Mouse (Mus musculus) neutrophil, adult 5-6 weeks (primary cell): Measurements from ENCODE around the gene Cntn1. TPM values are rescaled to one million over a fixed set of nuclear protein-coding genes. Genes with fewer than 3 reads are reported as not detected.
A peak's percentile ranks its signal among the peaks of the same experiment; 100 is the strongest.

Experiments
- ATAC-seq: fragments of 151-379, 151-347 bp; 2 replicates; pipeline ENCODE4 v1.8.0; 2017; ENCODE audit warnings: mild to moderate bottlenecking, moderate TSS enrichment; ENCODE audit not compliant: insufficient number of reproducible peaks, poor library complexity, low FRiP score, severe bottlenecking; ENCODE audit errors: extremely low read depth
- total RNA-seq: library from RNA; stranded (forward); fragments of 200-1000 nt; gene quantifications from 2 replicates; pipeline ENCODE4 v1.2.3, GENCODE M21; 2017

Cntn1 gene
- total RNA-seq, 1 experiment from 2014 or later: 0.23 TPM

- no peak for ATAC-seq
Observed at GRCm38 (mm10) chr15:92221446-92221845, 170.5 kb downstream of the Cntn1 start.

DNA sequence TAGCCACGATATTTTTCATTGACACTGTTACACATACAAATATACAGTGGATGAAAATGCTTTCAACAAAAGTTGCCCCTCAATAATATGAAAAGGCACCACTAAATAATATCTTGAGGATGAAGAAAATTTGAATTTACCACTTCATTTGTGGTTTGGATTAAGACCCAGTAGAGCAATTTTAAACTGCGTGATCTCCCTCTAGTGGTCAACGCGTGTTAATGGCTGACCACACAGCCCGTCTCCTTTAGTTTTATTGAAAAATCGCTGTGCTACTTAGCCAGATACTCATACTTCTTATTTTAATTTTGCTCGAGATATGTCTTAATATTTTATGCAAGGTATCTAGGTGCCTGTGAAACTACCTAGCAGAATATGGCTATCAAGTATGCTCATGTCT, 180.4 kb downstream of the Cntn1 start:
- no peak for ATAC-seq

GRCm38 (mm10) chr15:92235836-92236235, 184.9 kb downstream of the Cntn1 start:
- no peak for ATAC-seq

GRCm38 (mm10) chr15:92264980-92265707, 214.2 kb downstream of the Cntn1 start:
- ATAC-seq: no peak

DNA sequence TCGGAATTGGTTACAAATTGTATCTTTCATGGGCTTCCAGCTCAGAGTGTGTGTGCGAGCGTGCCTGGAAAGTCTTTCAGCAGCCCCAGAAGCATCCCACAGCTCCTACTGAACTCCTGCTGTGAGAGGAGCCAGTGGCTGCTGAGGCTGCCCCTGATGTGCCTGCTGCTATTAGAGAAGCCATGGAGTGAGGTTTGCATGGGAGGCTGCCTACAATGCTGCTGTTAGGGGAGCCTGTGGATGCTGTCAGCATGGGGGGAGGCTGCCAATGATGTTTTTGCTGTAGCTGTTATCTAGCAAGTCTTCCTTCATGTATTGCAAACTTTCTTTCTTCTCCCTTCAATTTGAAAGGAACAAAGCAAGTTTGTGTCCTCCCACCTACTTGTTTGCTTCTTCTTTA, 217.4 kb downstream of the Cntn1 start:
- ATAC-seq: no peak

DNA sequence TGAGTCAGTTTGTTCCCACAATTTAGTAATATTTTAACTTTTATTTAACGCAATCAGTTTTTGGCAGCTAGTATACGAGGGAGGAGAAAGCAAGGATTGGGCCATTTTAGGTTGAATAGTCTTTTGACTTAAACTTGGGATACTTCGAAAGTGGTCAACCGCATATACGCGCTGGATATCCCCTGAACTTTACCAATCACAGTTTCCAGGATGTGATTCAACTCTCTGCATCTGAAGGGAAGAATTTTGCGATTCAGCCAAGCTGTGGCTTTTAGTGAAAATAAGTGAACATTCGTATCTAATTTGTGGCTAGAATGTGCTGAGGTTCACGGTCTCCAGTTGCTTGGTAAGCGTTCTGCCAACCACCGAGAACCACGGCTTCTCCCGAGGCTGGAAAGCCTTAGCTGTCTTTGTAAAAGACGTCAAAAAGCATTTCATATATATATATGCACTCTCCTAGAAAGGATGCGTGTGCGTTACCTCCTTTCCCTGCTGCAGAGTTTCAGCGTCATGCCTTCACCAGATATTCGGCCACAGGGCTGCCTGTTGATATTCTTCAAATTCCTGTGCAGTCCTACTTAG, 217.9 kb downstream of the Cntn1 start:
- ATAC-seq: no peak

DNA sequence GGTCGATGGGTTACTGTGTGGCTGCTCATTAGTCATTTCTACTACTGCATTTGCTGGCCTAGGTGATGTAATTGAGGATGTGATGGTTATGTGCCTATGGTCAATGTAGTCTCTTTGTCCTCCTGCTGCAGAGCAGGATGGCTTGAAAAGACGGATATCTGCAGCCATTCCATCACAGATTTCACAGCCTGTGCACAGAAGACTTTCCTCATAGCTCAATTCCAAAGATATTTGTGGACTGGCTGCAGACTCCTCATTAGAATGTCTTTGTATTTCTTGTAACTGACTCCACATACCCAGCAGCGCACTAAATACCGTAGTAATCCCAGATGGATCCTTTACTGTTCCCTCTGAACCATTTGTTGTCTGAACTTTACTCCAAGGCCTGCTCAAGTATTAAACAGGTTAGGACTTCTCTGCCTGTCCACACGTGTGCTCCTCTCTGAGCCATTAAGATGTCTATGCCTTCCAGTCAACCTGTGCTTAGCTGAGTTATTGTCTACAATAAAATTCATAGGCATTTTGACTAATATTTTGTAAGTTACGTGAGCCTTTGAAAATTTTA, 220.9 kb downstream of the Cntn1 start:
- ATAC-seq: no peak

DNA sequence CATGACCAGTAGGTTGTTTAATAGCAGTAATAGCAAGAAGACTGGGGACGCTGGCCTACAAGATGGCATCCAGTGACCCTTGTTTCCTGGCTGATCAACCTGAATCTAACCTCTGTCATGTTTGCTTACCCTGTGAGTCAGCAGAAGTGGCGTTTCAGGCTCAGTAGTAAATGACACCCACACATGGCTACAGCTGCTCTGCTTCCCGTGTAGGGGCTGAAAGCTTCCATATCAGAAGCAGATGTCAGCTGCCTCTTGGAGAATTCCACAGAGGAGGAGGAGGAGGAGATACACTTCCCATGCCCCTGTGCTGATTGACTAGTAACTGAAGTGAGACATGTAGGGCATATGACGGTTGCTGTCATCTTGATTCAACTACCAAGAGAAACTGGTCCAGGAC, 225.9 kb downstream of the Cntn1 start:
- ATAC-seq: no peak

GRCm38 (mm10) chr15:92277984-92278383, 227.0 kb downstream of the Cntn1 start:
- ATAC-seq: no peak

DNA sequence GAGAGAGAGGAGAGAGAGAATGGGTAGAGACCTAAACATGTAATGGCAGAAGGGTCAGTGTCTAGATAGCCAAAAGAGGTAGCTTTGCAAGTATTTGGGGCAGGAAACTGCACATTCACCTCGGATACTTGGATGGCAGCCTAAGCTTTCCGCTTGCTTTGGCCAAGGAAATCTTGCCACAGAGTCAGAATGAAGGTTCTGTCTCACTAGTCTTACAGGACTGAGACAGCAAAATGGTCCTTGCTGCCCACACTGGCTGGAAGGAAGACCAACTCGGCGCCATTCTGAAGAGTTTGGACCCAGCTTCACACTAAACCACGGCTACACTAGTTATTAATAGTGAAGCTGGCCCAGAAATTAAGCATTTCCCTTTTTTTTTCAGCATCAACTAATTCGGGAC, 230.0 kb downstream of the Cntn1 start:
- ATAC-seq: no peak

GRCm38 (mm10) chr15:92287616-92288015, 236.7 kb downstream of the Cntn1 start:
- no peak for ATAC-seq

DNA sequence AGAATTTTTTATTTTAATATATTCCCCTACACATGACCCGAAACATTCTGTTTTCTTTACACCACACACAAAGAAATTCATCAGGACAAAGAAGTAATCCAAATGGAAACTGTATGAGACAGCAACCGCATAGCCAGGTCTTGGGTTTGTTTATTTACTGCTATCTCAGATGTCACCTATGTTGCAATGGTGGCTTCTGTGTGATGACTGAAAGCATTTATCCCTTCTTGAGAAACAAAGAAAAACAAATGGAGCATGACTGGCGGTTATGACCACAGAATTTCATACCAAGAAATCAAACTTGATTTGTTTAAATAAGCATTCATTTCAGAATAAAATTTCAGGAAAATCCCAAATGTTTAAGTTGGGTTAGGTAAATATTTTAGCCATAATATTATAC, 245.5 kb downstream of the Cntn1 start:
- ATAC-seq: no peak

GRCm38 (mm10) chr15:92302796-92303195, 251.8 kb downstream of the Cntn1 start:
- ATAC-seq: no peak

- ATAC-seq: no peak
Observed at GRCm38 (mm10) chr15:92304221-92304620, 253.3 kb downstream of the Cntn1 start.

GRCm38 (mm10) chr15:92321959-92322358, 271.0 kb downstream of the Cntn1 start:
- no peak for ATAC-seq

DNA sequence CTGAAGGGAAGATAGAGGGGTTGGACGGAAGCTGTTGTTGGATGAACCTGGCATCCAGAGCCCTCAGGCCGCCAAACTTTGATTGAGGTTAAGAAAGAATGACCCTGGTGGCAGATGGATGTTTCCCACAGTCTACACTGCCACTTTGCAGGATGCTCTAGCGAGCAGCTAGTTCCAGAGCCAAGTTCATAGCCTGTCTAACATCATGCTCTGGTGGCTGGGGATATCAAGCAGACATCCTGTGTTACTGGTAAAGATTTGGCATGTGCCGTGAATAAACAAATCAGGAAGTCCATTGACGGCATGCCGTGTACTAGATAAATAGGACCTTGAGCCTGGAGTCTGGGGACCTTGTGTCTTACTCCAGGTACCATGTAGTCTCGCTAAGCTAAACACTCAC, 276.1 kb downstream of the Cntn1 start:
- no peak for ATAC-seq

- ATAC-seq: peak; percentile 63; the same call in 1 of the 2 replicates
Observed at GRCm38 (mm10) chr15:92340253-92340652, 289.3 kb downstream of the Cntn1 start.

DNA sequence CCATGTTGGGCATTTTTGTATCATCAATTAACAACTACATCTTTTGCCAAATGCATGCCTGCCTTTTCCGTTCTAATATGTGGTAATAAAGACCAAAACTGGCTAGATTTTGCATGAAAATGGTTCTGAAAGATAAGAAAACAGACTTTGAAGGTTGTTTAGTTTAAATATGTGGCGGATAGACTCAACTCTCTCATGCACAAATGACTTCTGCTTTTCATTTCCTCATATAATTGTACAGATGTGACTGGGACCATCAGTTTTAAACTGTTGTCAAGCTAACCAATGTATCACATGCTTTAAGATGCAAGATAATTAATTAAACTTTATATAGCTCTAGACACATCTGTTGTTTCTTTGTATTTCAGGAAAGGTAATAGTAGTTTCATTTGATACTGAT, 290.5 kb downstream of the Cntn1 start:
- peak; percentile 63; the same call in 1 of the 2 replicates for ATAC-seq

DNA sequence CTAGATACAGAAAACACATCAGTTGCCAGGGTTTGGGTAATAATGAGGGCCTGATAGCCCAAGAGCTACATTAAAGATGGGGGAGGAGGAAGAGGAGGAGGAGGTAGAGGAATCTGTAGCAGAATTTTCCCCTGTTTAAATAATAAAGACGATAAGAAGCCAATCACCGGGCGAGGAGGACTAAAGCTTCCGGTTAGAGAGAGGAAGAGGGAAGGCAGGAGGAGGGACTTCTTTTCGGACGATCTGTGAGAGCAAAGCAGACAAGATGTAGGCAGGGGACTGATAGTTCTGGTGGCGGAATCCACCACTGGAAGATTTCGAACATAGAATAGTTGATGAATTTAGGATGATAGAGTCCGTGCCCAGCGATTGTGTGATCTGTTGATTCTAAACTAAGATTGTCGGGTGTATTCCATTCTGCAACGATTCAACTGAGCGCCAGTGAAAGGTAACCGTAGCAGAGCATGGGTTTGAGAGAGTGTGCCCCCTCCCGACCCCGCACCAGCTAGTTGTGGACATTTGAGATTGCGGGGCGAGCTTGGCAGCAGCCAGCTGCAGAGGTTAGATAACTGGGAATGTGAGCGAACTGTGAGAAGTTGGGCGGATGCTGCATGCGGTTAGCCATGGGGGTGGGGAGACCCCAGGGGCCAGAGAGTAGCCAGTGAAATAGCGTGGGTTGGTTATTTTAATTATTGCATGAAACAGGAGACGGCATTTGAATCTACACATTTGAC, 293.3 kb downstream of the Cntn1 start:
- ATAC-seq: no peak

GRCm38 (mm10) chr15:92347426-92347825, 296.5 kb downstream of the Cntn1 start:
- no peak for ATAC-seq
